24 mouse cellular contexts compared by ENCODE assay signal in genomic region chr5:38708940-38709581, GRCm38 (mm10). TPM values are rescaled to one million over a fixed set of nuclear protein-coding genes. Genes with fewer than 3 reads are reported as not detected.
DNase-seq lines count a peak whose midpoint lies in the region; ATAC-seq lines count a peak whose summit lies in the region.
"Had no signal": no experiment of that assay in that cellular context is flagged by ENCODE, and none has a peak within 500 bp of the region (broad histone marks: within the 10 kb centered on the region; RNA-seq: fewer than 3 reads in every experiment).

No protein-coding gene starts in this region.

- H3K27ac ChIP-seq in liver, embryonic 11.5 days (ENCODE audit: low read depth, low read length), result no peak overlapping the region
- H3K27ac ChIP-seq: heart, embryonic 15.5 days; hindbrain, embryonic 13.5 days; kidney, postnatal 0 days; limb, embryonic 15.5 days; liver, embryonic 15.5 days; lung, embryonic 15.5 days; macrophage; midbrain, embryonic 15.5 days; neural tube, embryonic 13.5 days had no signal

- no peak overlapping the region for H3K4me3 ChIP-seq in liver, embryonic 11.5 days (ENCODE audit: low read depth, low read length)
- H3K4me3 ChIP-seq: heart, embryonic 15.5 days; hindbrain, embryonic 13.5 days; limb, embryonic 15.5 days; liver, embryonic 15.5 days; lung, embryonic 15.5 days; midbrain, embryonic 15.5 days; myocyte; neural tube, embryonic 13.5 days had no signal

- ATAC-seq in cerebellum, adult (ENCODE audit: insufficient number of reproducible peaks, low FRiP score, low TSS enrichment), result peak; percentile 55; the same call in 1 of the 2 replicates
- ATAC-seq in liver, embryonic 11.5 days (replicated peaks; ENCODE audit: low FRiP score), result no peak
- ATAC-seq: forebrain, embryonic 14.5 days; midbrain, embryonic 15.5 days had no signal

- no peak for DNase-seq in cerebellum, adult 11 months
- peak; percentile 25 for DNase-seq in heart, adult 11 months
- DNase-seq in heart, adult 9 months (ENCODE audit: low spot score in 2 of 2), result no peak
- peak; percentile 41 to 62 for DNase-seq in right cerebral cortex, postnatal 10 days (ENCODE audit: low spot score in 2 of 2)
- DNase-seq in right cerebral cortex, postnatal 36 days (ENCODE audit: low spot score in 2 of 2), result no peak
- peak; percentile 11 to 20 for DNase-seq in cerebellum, postnatal 25 days
- DNase-seq in liver, embryonic 11.5 days (ENCODE audit: low spot score), result no peak
- DNase-seq: gastrocnemius, postnatal 25 days; heart, postnatal 36 days; kidney, adult 2 months; left cerebral cortex, postnatal 4 days; thymus, postnatal 14 days had no signal

- no peaks in the 10 kb centered on the region for H3K36me3 ChIP-seq in liver, embryonic 11.5 days (ENCODE audit: control insufficient read depth, insufficient read depth, low read length)
- H3K36me3 ChIP-seq: heart, embryonic 15.5 days; hindbrain, embryonic 13.5 days; limb, embryonic 15.5 days; liver, embryonic 15.5 days; lung, embryonic 15.5 days; midbrain, embryonic 15.5 days; neural tube, embryonic 13.5 days had no signal

- WGBS in liver, embryonic 11.5 days, result 58% methylated on average over 11 of the region's 11 CpGs

- no peak overlapping the region for H3K9ac ChIP-seq in liver, embryonic 11.5 days (ENCODE audit: low read depth, low read length)
- H3K9ac ChIP-seq: heart, embryonic 15.5 days; hindbrain, embryonic 13.5 days; limb, embryonic 15.5 days; liver, embryonic 15.5 days; lung, embryonic 15.5 days; midbrain, embryonic 15.5 days; neural tube, embryonic 13.5 days had no signal

- H3K9me3 ChIP-seq in liver, embryonic 11.5 days (ENCODE audit: control insufficient read depth, low read length), result no peaks in the 10 kb centered on the region
- H3K9me3 ChIP-seq: heart, embryonic 15.5 days; hindbrain, embryonic 13.5 days; limb, embryonic 15.5 days; liver, embryonic 15.5 days; lung, embryonic 15.5 days; midbrain, embryonic 15.5 days; neural tube, embryonic 13.5 days had no signal

- H3K27me3 ChIP-seq in liver, embryonic 11.5 days (replicated peaks; ENCODE audit: control insufficient read depth, insufficient read depth, low read length), result no peaks in the 10 kb centered on the region
- H3K27me3 ChIP-seq: heart, embryonic 15.5 days; hindbrain, embryonic 13.5 days; limb, embryonic 15.5 days; liver, embryonic 15.5 days; lung, embryonic 15.5 days; midbrain, embryonic 15.5 days; neural tube, embryonic 13.5 days had no signal

- H3K4me2 ChIP-seq in liver, embryonic 11.5 days, result no peak overlapping the region
- H3K4me2 ChIP-seq: heart, embryonic 15.5 days; hindbrain, embryonic 13.5 days; limb, embryonic 15.5 days; liver, embryonic 15.5 days; lung, embryonic 15.5 days; midbrain, embryonic 15.5 days; neural tube, embryonic 13.5 days had no signal

- no peaks in the 10 kb centered on the region for H3K4me1 ChIP-seq in liver, embryonic 11.5 days (replicated peaks; ENCODE audit: control insufficient read depth, insufficient read depth, low read length)
- H3K4me1 ChIP-seq: heart, embryonic 15.5 days; hindbrain, embryonic 13.5 days; limb, embryonic 15.5 days; liver, embryonic 15.5 days; lung, embryonic 15.5 days; midbrain, embryonic 15.5 days; neural tube, embryonic 13.5 days had no signal

RNA-seq across cellular contexts. Expression of gene Zfp518b, which starts 24.4 kb away (rescaled TPM):
- polyA plus RNA-seq in liver, embryonic 11.5 days (2014; fragmentation: Nextera tagmentation; extraction: Ambion mirVana), result 10.2 and 12.4 TPM in 2 replicates

Comparison
In these comparisons a context has a peak if more than half of its experiments do, and no peak if none do; other contexts are left out.
1. DNase-seq: peak in heart, adult 11 months (single experiment), right cerebral cortex, postnatal 10 days (2 of 2) and cerebellum, postnatal 25 days (2 of 2); none in cerebellum, adult 11 months (single experiment), heart, adult 9 months (0 of 2), right cerebral cortex, postnatal 36 days (0 of 2) and liver, embryonic 11.5 days (single experiment).